In genomic region chr8:84460698-84461097, GRCm38 (mm10) we compare ENCODE assay signal across 22 mouse cellular contexts.
DNase-seq lines count a peak whose midpoint lies in the region; ATAC-seq lines count a peak whose summit lies in the region.
"Had no signal": no experiment of that assay in that cellular context is flagged by ENCODE, and none has a peak within 500 bp of the region (broad histone marks: within the 10 kb centered on the region; RNA-seq: fewer than 3 reads in every experiment).

No protein-coding gene starts in this region.

- H3K27ac ChIP-seq in heart, embryonic 14.5 days (replicated peaks in 1 of 2; ENCODE audit: control insufficient read depth in 1 of 2, insufficient read depth in 1 of 2, low read depth in 2 of 2, low read length in 2 of 2): peak overlapping the region; percentile 20 to 71; a peak in 3 of 4 replicates
- peak overlapping the region; percentile 25 for H3K27ac ChIP-seq in heart, embryonic 16.5 days (ENCODE audit: low read length)
- H3K27ac ChIP-seq: limb, embryonic 15.5 days; liver, embryonic 15.5 days; neural tube, embryonic 12.5 days had no signal

- no peak overlapping the region for H3K4me3 ChIP-seq in heart, embryonic 14.5 days (ENCODE audit: control insufficient read depth in 1 of 2, insufficient read depth in 1 of 2, low read depth in 1 of 2, low read length in 2 of 2)
- no peak overlapping the region for H3K4me3 ChIP-seq in heart, embryonic 16.5 days (ENCODE audit: low read length)
- H3K4me3 ChIP-seq: erythroblast, embryonic 14.5 days; limb, embryonic 15.5 days; liver, embryonic 15.5 days; neural tube, embryonic 12.5 days had no signal

- ATAC-seq in heart, embryonic 14.5 days (ENCODE audit: insufficient number of reproducible peaks, insufficient read depth, low FRiP score, low read depth): no peak
- ATAC-seq in heart, embryonic 16.5 days (replicated peaks; ENCODE audit: extremely low read depth, insufficient read depth, low FRiP score): peak; percentile 85
- ATAC-seq: CD4-positive, CD25-positive, alpha-beta regulatory T cell, adult 4 months; forebrain, embryonic 14.5 days had no signal

- WGBS in heart, embryonic 14.5 days: 14% methylated on average over 2 of the region's 2 CpGs
- WGBS in heart, embryonic 16.5 days: 23% methylated on average over 2 of the region's 2 CpGs

- peaks cover 15% of the 10 kb centered on the region for H3K9me3 ChIP-seq in heart, embryonic 14.5 days (ENCODE audit: control insufficient read depth, low read length)
- peaks cover 13% of the 10 kb centered on the region for H3K9me3 ChIP-seq in heart, embryonic 16.5 days (replicated peaks; ENCODE audit: control insufficient read depth, low read length)
- H3K9me3 ChIP-seq: limb, embryonic 15.5 days; liver, embryonic 15.5 days had no signal

- peak; percentile 11 for DNase-seq in embryo, embryonic 10 days (ENCODE audit: low spot score)
- no peak for DNase-seq in embryo, embryonic 11 days
- no peak for DNase-seq in heart, adult 11 months
- peak; percentile 58 for DNase-seq in 3T3-L1 (ENCODE audit: low read depth, low spot score)
- no peak for DNase-seq in right cerebral cortex, postnatal 10 days (ENCODE audit: low spot score in 2 of 2)
- DNase-seq in cerebellum, postnatal 14 days: no peak
- DNase-seq: adrenal gland, postnatal 36 days; cerebellum, adult 11-12 months; cerebellum, postnatal 25 days; gastrocnemius, postnatal 14 days; kidney, adult 9 months; kidney, postnatal 36 days; right cerebral cortex, adult 18-20 months; thymus, postnatal 25 days had no signal

- peaks cover 11 to 16% of the 10 kb centered on the region in 2 experiments; a peak in 3 of 4 replicates for H3K4me1 ChIP-seq in heart, embryonic 14.5 days (ENCODE audit: control insufficient read depth in 2 of 2, insufficient read depth in 2 of 2, low read length in 2 of 2)
- peaks cover 12% of the 10 kb centered on the region for H3K4me1 ChIP-seq in heart, embryonic 16.5 days (ENCODE audit: control insufficient read depth, insufficient read depth, low read length)
- H3K4me1 ChIP-seq: limb, embryonic 15.5 days; liver, embryonic 15.5 days had no signal

- no peak overlapping the region for H3K9ac ChIP-seq in heart, embryonic 14.5 days (ENCODE audit: low read length)
- H3K9ac ChIP-seq in heart, embryonic 16.5 days (ENCODE audit: low read length): no peak overlapping the region
- H3K9ac ChIP-seq: limb, embryonic 15.5 days; liver, embryonic 15.5 days; neural tube, embryonic 12.5 days had no signal

- no peaks in the 10 kb centered on the region for H3K27me3 ChIP-seq in heart, embryonic 14.5 days (ENCODE audit: control insufficient read depth, insufficient read depth, low read length)
- no peaks in the 10 kb centered on the region for H3K27me3 ChIP-seq in heart, embryonic 16.5 days (ENCODE audit: control insufficient read depth, insufficient read depth, low read length)
- H3K27me3 ChIP-seq: limb, embryonic 15.5 days; liver, embryonic 15.5 days; neural tube, embryonic 12.5 days had no signal

- H3K4me2 ChIP-seq in heart, embryonic 14.5 days (ENCODE audit: low read length): no peak overlapping the region
- no peak overlapping the region for H3K4me2 ChIP-seq in heart, embryonic 16.5 days (ENCODE audit: low read depth, low read length)
- H3K4me2 ChIP-seq: limb, embryonic 15.5 days; liver, embryonic 15.5 days; neural tube, embryonic 12.5 days had no signal

- no peaks in the 10 kb centered on the region for H3K36me3 ChIP-seq in heart, embryonic 14.5 days (ENCODE audit: control insufficient read depth, insufficient read depth, low read length)
- H3K36me3 ChIP-seq in heart, embryonic 16.5 days (ENCODE audit: control insufficient read depth, insufficient read depth): peaks cover 4% of the 10 kb centered on the region; the same call in 1 of the 2 replicates
- H3K36me3 ChIP-seq: limb, embryonic 15.5 days; liver, embryonic 15.5 days had no signal

Comparison
In these comparisons a context has a peak if more than half of its experiments do, and no peak if none do; other contexts are left out.
1. DNase-seq: peak in embryo, embryonic 10 days (single experiment) and 3T3-L1 (single experiment); none in embryo, embryonic 11 days (single experiment), heart, adult 11 months (single experiment), right cerebral cortex, postnatal 10 days (0 of 2) and cerebellum, postnatal 14 days (0 of 2).